Mouse (Mus musculus): ENCODE measurements around the gene Gga3. TPM values are rescaled to one million over a fixed set of nuclear protein-coding genes. Genes with fewer than 3 reads are reported as not detected.

Gga3 gene
- total and polyA plus RNA-seq, 2 experiments: 1.7 to 8.3 TPM

- TF ChIP-seq POLR2A (IDR thresholded peaks at IDR 0.05; ENCODE audit: extremely low read depth, insufficient read depth, low read length) (no peak), CTCF (IDR thresholded peaks at IDR 0.05; ENCODE audit: low read depth, low read length) (no peak)
- Histone ChIP-seq H3K9ac (ENCODE audit: low read depth, low read length) (no peak overlapping the region), H3K36me3 (ENCODE audit: control insufficient read depth, insufficient read depth, low read length) (no peaks in the 10 kb centered on the region), H3K79me2 (ENCODE audit: control insufficient read depth, insufficient read depth, low read length) (no peaks in the 10 kb centered on the region), H3K27ac (replicated peaks; ENCODE audit: insufficient read depth, low read depth, low read length) (no peak overlapping the region), H3K4me1 (ENCODE audit: control insufficient read depth, insufficient read depth, low read length) (no peaks in the 10 kb centered on the region), H3K27me3 (ENCODE audit: control insufficient read depth, insufficient read depth, low read length) (no peaks in the 10 kb centered on the region), H3K4me3 (ENCODE audit: insufficient read depth, low read depth, low read length) (no peak overlapping the region)
- DNase-seq (ENCODE audit: extremely low read depth, low read depth, low spot score): no peak
- 79% methylated on average over 10 of the region's 10 CpGs for WGBS
Observed at GRCm38 (mm10) chr11:115632862-115633261, 29.0 kb upstream of the Gga3 start.

DNA sequence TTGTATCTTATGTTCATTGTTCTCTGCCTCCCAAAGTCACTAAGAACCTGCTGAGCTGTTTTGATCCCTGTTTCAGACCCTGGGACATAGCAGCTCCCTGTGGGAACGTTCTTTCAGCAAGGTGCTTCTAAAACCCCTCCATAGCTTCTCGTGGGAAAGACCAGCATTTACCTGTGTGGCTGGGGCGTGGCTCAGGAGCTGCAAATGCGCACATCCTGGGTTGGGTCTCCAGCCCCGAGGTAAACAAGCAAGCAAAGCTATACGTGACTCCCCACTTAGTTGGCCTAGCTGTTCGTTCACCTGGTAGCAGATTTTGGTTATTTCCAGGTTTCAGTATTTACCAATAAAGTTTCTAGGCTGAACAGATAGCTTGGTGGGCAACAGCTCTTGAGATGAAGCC, 28.4 kb upstream of the Gga3 start:
- no peak overlapping the region for H3K4me3 ChIP-seq (ENCODE audit: insufficient read depth, low read depth, low read length)
- H3K27me3 ChIP-seq (ENCODE audit: control insufficient read depth, insufficient read depth, low read length): no peaks in the 10 kb centered on the region
- no peak overlapping the region for H3K27ac ChIP-seq (replicated peaks; ENCODE audit: insufficient read depth, low read depth, low read length)
- WGBS: 79% methylated on average over 7 of the region's 7 CpGs
- H3K36me3 ChIP-seq (ENCODE audit: control insufficient read depth, insufficient read depth, low read length): no peaks in the 10 kb centered on the region
- 0 out of 2 replicates have a peak, but pooled peaks cover under 1% of the 10 kb centered on the region for H3K4me1 ChIP-seq (ENCODE audit: control insufficient read depth, insufficient read depth, low read length)
- no peak for DNase-seq (ENCODE audit: extremely low read depth, low read depth, low spot score)
- no peaks in the 10 kb centered on the region for H3K79me2 ChIP-seq (ENCODE audit: control insufficient read depth, insufficient read depth, low read length)
- TF ChIP-seq CTCF (IDR thresholded peaks at IDR 0.05; ENCODE audit: low read depth, low read length): no peak
- TF ChIP-seq POLR2A (IDR thresholded peaks at IDR 0.05; ENCODE audit: extremely low read depth, insufficient read depth, low read length): no peak
- H3K9ac ChIP-seq (ENCODE audit: low read depth, low read length): no peak overlapping the region

DNA sequence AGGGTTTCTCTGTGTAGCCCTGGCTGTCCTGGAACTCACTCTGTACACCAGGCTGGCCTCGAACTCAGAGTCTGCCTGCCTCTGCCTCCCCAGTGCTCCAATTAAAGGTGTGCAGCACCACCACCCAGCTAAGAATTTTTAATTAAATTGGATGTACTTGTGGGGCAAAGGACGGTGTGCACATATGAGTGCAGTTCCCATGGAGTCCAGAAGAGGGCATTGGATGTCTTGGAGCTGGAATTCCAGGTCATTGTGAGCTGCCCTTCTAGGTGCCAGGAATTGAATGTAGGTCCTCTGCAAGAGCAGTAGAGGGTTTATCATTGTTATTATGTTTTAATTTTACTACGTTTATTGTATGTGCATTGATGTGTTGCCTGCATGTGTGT, 27.6 kb upstream of the Gga3 start:
- Histone ChIP-seq H3K36me3 (ENCODE audit: control insufficient read depth, insufficient read depth, low read length) (no peaks in the 10 kb centered on the region), H3K4me1 (ENCODE audit: control insufficient read depth, insufficient read depth, low read length) (0 out of 2 replicates have a peak, but pooled peaks cover 1% of the 10 kb centered on the region), H3K4me3 (ENCODE audit: insufficient read depth, low read depth, low read length) (no peak overlapping the region), H3K27me3 (ENCODE audit: control insufficient read depth, insufficient read depth, low read length) (no peaks in the 10 kb centered on the region), H3K79me2 (ENCODE audit: control insufficient read depth, insufficient read depth, low read length) (no peaks in the 10 kb centered on the region), H3K9ac (ENCODE audit: low read depth, low read length) (no peak overlapping the region), H3K27ac (replicated peaks; ENCODE audit: insufficient read depth, low read depth, low read length) (peak overlapping the region; percentile 30)
- peak; percentile 70 for DNase-seq (ENCODE audit: extremely low read depth, low read depth, low spot score)
- TF ChIP-seq CTCF (IDR thresholded peaks at IDR 0.05; ENCODE audit: low read depth, low read length) (peak; percentile 63; the same call in 1 of the 2 replicates), POLR2A (IDR thresholded peaks at IDR 0.05; ENCODE audit: extremely low read depth, insufficient read depth, low read length) (no peak)
- 32% methylated on average over 3 of the region's 3 CpGs for WGBS

DNA sequence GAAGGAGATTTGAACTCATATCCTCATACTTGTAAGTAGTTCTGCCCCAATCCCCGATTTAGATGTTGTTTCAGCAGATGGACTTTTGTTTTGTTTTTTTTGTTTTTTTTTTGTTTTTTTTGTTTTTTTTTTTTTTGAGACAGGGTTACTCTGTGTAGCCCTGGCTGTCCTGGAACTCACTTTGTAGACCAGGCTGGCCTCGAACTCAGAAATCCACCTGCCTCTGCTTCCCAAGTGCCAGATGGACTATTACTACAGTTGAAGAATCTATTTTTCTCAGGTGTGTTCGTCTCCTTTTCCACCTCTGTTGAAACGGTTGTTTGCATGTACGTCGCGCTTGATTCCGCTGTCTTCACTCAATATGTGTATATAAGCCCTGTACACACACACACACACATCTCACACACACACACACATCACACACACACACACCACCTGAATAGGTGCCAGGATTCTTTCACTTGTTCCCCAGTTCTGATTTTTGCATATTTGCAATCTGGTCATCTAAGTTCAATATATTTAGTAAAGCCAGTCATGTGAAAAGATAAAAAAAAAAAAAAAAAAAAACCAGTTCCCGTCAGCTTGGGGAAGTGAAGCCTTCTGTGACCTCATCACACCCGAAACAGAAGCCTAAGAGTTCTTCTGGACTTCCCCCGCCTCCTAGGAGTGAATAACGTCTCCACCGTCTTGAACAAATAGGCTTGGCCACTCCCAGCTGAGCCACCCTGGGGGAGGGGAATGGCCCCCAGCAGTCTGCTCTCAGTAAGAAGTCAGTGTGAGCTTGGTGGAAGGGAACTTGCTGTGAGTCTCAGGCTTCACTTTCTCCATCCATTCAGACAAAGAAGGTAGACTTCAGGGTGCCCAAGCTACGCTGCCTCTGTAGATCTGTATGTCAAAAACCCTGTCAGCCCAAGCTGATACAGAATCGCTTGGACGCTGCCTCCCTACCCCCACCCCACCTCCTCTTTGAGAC, 27.0 kb upstream of the Gga3 start:
- no peak overlapping the region for H3K9ac ChIP-seq (ENCODE audit: low read depth, low read length)

DNA sequence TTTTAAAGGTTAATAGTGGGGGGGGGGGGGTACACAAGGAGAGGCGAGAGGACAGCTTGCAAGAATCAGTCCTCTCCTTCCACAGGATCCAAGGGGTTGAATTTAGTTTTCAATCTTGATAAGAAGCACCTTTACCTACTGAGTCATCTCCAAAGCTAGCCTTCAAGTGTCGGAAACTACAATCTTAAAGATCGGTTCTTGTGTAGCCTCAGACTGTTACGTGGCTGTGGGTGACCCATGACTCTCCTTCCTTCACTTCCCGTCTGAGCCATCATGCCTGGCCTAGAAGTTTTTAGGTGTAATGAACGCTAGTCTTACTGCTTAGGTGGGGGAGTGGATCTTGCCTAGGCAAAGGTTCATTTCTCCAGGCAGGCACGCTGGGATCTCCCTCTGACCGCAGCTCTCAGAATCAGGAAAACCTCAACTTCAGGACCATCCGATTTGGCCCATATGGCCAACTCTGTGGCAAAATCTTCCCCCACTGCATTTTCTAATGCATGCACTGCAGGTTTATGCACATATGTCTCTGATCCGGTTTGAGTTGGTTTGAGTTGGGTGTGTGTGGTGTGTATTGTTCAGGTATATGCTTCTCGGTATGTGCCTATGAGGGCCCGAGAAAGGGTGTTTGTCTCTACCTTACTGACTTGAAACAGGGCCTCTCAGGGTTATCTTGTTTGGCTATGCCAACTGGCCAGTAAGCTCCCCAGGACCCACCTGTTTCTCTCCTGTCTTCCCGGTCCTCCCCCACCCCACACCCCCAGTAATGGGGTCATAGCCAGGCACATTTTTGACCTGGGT, 26.1 kb upstream of the Gga3 start:
- 0 out of 2 replicates have a peak, but pooled peaks cover 1% of the 10 kb centered on the region for H3K4me1 ChIP-seq (ENCODE audit: control insufficient read depth, insufficient read depth, low read length)
- no peaks in the 10 kb centered on the region for H3K36me3 ChIP-seq (ENCODE audit: control insufficient read depth, insufficient read depth, low read length)
- no peaks in the 10 kb centered on the region for H3K79me2 ChIP-seq (ENCODE audit: control insufficient read depth, insufficient read depth, low read length)
- TF ChIP-seq POLR2A (IDR thresholded peaks at IDR 0.05; ENCODE audit: extremely low read depth, insufficient read depth, low read length) (no peak), CTCF (IDR thresholded peaks at IDR 0.05; ENCODE audit: low read depth, low read length) (no peak)
- H3K27me3 ChIP-seq (ENCODE audit: control insufficient read depth, insufficient read depth, low read length): no peaks in the 10 kb centered on the region
- H3K9ac ChIP-seq (ENCODE audit: low read depth, low read length): no peak overlapping the region
- H3K27ac ChIP-seq (replicated peaks; ENCODE audit: insufficient read depth, low read depth, low read length): no peak overlapping the region
- WGBS: 90% methylated on average over 13 of the region's 13 CpGs
- no peak for DNase-seq (ENCODE audit: extremely low read depth, low read depth, low spot score)
- H3K4me3 ChIP-seq (ENCODE audit: insufficient read depth, low read depth, low read length): no peak overlapping the region

More for the DNA sequence above, 27.0 kb upstream of the Gga3 start:
- no peaks in the 10 kb centered on the region for H3K36me3 ChIP-seq (ENCODE audit: control insufficient read depth, insufficient read depth, low read length)
- H3K27ac ChIP-seq (replicated peaks; ENCODE audit: insufficient read depth, low read depth, low read length): peak overlapping the region; percentile 30
- no peaks in the 10 kb centered on the region for H3K79me2 ChIP-seq (ENCODE audit: control insufficient read depth, insufficient read depth, low read length)
- no peaks in the 10 kb centered on the region for H3K27me3 ChIP-seq (ENCODE audit: control insufficient read depth, insufficient read depth, low read length)
- 55% methylated on average over 16 of the region's 16 CpGs for WGBS
- no peak for TF ChIP-seq CTCF (IDR thresholded peaks at IDR 0.05; ENCODE audit: low read depth, low read length)
- no peak for TF ChIP-seq POLR2A (IDR thresholded peaks at IDR 0.05; ENCODE audit: extremely low read depth, insufficient read depth, low read length)
- 0 out of 2 replicates have a peak, but pooled peaks cover 1% of the 10 kb centered on the region for H3K4me1 ChIP-seq (ENCODE audit: control insufficient read depth, insufficient read depth, low read length)
- DNase-seq (ENCODE audit: extremely low read depth, low read depth, low spot score): peak; percentile 53
- no peak overlapping the region for H3K4me3 ChIP-seq (ENCODE audit: insufficient read depth, low read depth, low read length)

All from liver, adult 2 months (tissue).